Mouse (Mus musculus): ENCODE results near the gene Adora3.

The Adora3 gene

GRCm38 (mm10) chr3:105870558-105870957 is at the start of gene Adora3, which contains the start of gene Tmigd3:
Gene Adora3 (plus strand): TSS chr3:105870858.
Gene Tmigd3 (plus strand): TSS chr3:105870903.
- in situ Hi-C loops (cut with MboI, MseI): no loop called here

GRCm38 (mm10) chr3:105821504-105821903 is 49.2 kb upstream of the Adora3 start:
- in situ Hi-C loops (cut with MboI, MseI): loop anchor here (5.0 kb wide), 1 partner anchor 34 kb away; no protein-coding TSS in a partner anchor

- in situ Hi-C loops (cut with MboI, MseI): loop anchor here (5.0 kb wide), 1 partner anchor 36 kb away; no protein-coding TSS in a partner anchor
Observed at GRCm38 (mm10) chr3:105823609-105824008, 47.0 kb upstream of the Adora3 start.

- in situ Hi-C loops (cut with MboI, MseI): loop anchor here (5.0 kb wide), 1 partner anchor 37 kb away; no protein-coding TSS in a partner anchor
Observed at GRCm38 (mm10) chr3:105824103-105824502, 46.6 kb upstream of the Adora3 start.

- in situ Hi-C loops (cut with MboI, MseI): loop anchor here (5.0 kb wide), 1 partner anchor 37 kb away; no protein-coding TSS in a partner anchor
Observed at GRCm38 (mm10) chr3:105824704-105825103, 46.0 kb upstream of the Adora3 start.

GRCm38 (mm10) chr3:105825501-105826161 is 45.0 kb upstream of the Adora3 start:
- in situ Hi-C loops (cut with MboI, MseI): no loop called here

- in situ Hi-C loops (cut with MboI, MseI): no loop called here
Observed at GRCm38 (mm10) chr3:105831584-105831983, 39.1 kb upstream of the Adora3 start.

- in situ Hi-C loops (cut with MboI, MseI): no loop called here
Observed at GRCm38 (mm10) chr3:105835875-105836274, 34.8 kb upstream of the Adora3 start.

- in situ Hi-C loops (cut with MboI, MseI): no loop called here
Observed at GRCm38 (mm10) chr3:105836883-105837282, 33.8 kb upstream of the Adora3 start.

- in situ Hi-C loops (cut with MboI, MseI): no loop called here
Observed at GRCm38 (mm10) chr3:105838655-105839054, 32.0 kb upstream of the Adora3 start.

- in situ Hi-C loops (cut with MboI, MseI): no loop called here
Observed at GRCm38 (mm10) chr3:105839836-105840235, 30.8 kb upstream of the Adora3 start.

- in situ Hi-C loops (cut with MboI, MseI): no loop called here
Observed at GRCm38 (mm10) chr3:105846294-105847069, 24.2 kb upstream of the Adora3 start.

- in situ Hi-C loops (cut with MboI, MseI): no loop called here
Observed at GRCm38 (mm10) chr3:105853781-105854180, 16.9 kb upstream of the Adora3 start.

GRCm38 (mm10) chr3:105854786-105855185 is 15.9 kb upstream of the Adora3 start:
- in situ Hi-C loops (cut with MboI, MseI): no loop called here

- in situ Hi-C loops (cut with MboI, MseI): no loop called here
Observed at GRCm38 (mm10) chr3:105857513-105857912, 13.1 kb upstream of the Adora3 start.

- in situ Hi-C loops (cut with MboI, MseI): no loop called here
Observed at GRCm38 (mm10) chr3:105861747-105862366, 8.8 kb upstream of the Adora3 start.

GRCm38 (mm10) chr3:105864123-105864522 is 6.5 kb upstream of the Adora3 start:
- in situ Hi-C loops (cut with MboI, MseI): no loop called here

- in situ Hi-C loops (cut with MboI, MseI): no loop called here
Observed at GRCm38 (mm10) chr3:105865122-105865521, 5.5 kb upstream of the Adora3 start.

- in situ Hi-C loops (cut with MboI, MseI): no loop called here
Observed at GRCm38 (mm10) chr3:105868135-105868534, 2.5 kb upstream of the Adora3 start.

- in situ Hi-C loops (cut with MboI, MseI): no loop called here
Observed at GRCm38 (mm10) chr3:105872034-105872433, 1.4 kb downstream of the Adora3 start.

GRCm38 (mm10) chr3:105872579-105872978 is 1.9 kb downstream of the Adora3 start:
- in situ Hi-C loops (cut with MboI, MseI): no loop called here
